ENCODE assay signal across 23 mouse cellular contexts in the genomic region with DNA sequence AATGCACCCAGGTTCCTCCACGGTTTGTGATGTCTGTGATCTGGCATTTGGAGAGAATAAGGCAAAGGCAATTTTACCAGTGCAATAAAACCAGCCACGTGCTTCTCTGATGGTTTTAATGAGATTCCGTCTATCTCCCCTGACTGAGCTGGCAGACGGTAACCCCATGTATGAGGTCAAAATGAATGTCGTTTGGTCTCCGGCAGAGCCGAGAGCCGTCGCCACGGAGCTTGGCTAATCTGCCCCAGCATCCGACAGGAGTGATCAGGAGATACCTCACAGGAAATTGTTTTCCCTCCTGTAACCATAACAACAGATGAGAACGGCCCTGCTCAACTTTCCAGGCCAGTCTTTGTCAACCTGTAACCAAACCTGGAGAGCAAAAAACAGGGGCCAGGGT. TPM values are rescaled to one million over a fixed set of nuclear protein-coding genes. Genes with fewer than 3 reads are reported as not detected.
DNase-seq lines count a peak whose midpoint lies in the region; ATAC-seq and TF ChIP-seq lines count a peak whose summit lies in the region.
"Had no signal": no experiment of that assay in that cellular context is flagged by ENCODE, and none has a peak within 500 bp of the region (broad histone marks: within the 10 kb centered on the region; RNA-seq: fewer than 3 reads in every experiment).

No protein-coding gene starts in this region.

- H3K9ac ChIP-seq in forebrain, embryonic 15.5 days (replicated peaks), result no peak overlapping the region
- no peak overlapping the region for H3K9ac ChIP-seq in midbrain, embryonic 15.5 days
- H3K9ac ChIP-seq in hindbrain, postnatal 0 days (replicated peaks; ENCODE audit: low read length), result no peak overlapping the region
- H3K9ac ChIP-seq: embryonic facial prominence, embryonic 12.5 days; limb, embryonic 15.5 days had no signal

- H3K4me1 ChIP-seq in forebrain, embryonic 10.5 days, result peaks cover 72% of the 10 kb centered on the region
- peaks cover 52% of the 10 kb centered on the region for H3K4me1 ChIP-seq in forebrain, embryonic 15.5 days
- peaks cover 59% of the 10 kb centered on the region for H3K4me1 ChIP-seq in midbrain, embryonic 10.5 days
- H3K4me1 ChIP-seq in midbrain, embryonic 15.5 days, result peaks cover 30% of the 10 kb centered on the region
- H3K4me1 ChIP-seq in hindbrain, postnatal 0 days (ENCODE audit: insufficient read depth, low read length), result peaks cover 18% of the 10 kb centered on the region

- peaks cover 9% of the 10 kb centered on the region; the same call in 1 of the 2 replicates for H3K27me3 ChIP-seq in forebrain, embryonic 10.5 days (ENCODE audit: poor library complexity, severe bottlenecking)
- no peaks in the 10 kb centered on the region for H3K27me3 ChIP-seq in forebrain, embryonic 15.5 days
- peaks cover 12% of the 10 kb centered on the region; the same call in 1 of the 2 replicates for H3K27me3 ChIP-seq in midbrain, embryonic 10.5 days (ENCODE audit: low read depth, poor library complexity, severe bottlenecking)
- H3K27me3 ChIP-seq in midbrain, embryonic 15.5 days (replicated peaks), result no peaks in the 10 kb centered on the region
- no peaks in the 10 kb centered on the region for H3K27me3 ChIP-seq in hindbrain, postnatal 0 days (ENCODE audit: insufficient read depth, low read length)

- H3K4me2 ChIP-seq in forebrain, embryonic 15.5 days (replicated peaks), result no peak overlapping the region
- no peak overlapping the region for H3K4me2 ChIP-seq in midbrain, embryonic 15.5 days
- no peak overlapping the region for H3K4me2 ChIP-seq in hindbrain, postnatal 0 days (ENCODE audit: low read depth, low read length)
- H3K4me2 ChIP-seq: embryonic facial prominence, embryonic 12.5 days; limb, embryonic 15.5 days had no signal

- WGBS in forebrain, embryonic 10.5 days, result 55% methylated on average over 12 of the region's 12 CpGs
- WGBS in forebrain, embryonic 15.5 days, result 29% methylated on average over 12 of the region's 12 CpGs
- WGBS in midbrain, embryonic 10.5 days, result 30% methylated on average over 12 of the region's 12 CpGs
- WGBS in midbrain, embryonic 15.5 days, result 9% methylated on average over 12 of the region's 12 CpGs
- WGBS in hindbrain, postnatal 0 days, result 14% methylated on average over 12 of the region's 12 CpGs

- H3K9me3 ChIP-seq in forebrain, embryonic 10.5 days, result no peaks in the 10 kb centered on the region
- no peaks in the 10 kb centered on the region for H3K9me3 ChIP-seq in forebrain, embryonic 15.5 days
- no peaks in the 10 kb centered on the region for H3K9me3 ChIP-seq in midbrain, embryonic 10.5 days (replicated peaks)
- H3K9me3 ChIP-seq in midbrain, embryonic 15.5 days, result no peaks in the 10 kb centered on the region
- no peaks in the 10 kb centered on the region for H3K9me3 ChIP-seq in hindbrain, postnatal 0 days (ENCODE audit: low read length)
- H3K9me3 ChIP-seq: embryonic facial prominence, embryonic 12.5 days; heart, embryonic 10.5 days; limb, embryonic 15.5 days had no signal

- peak overlapping the region; percentile 17 for H3K27ac ChIP-seq in forebrain, embryonic 10.5 days
- no peak overlapping the region for H3K27ac ChIP-seq in forebrain, embryonic 15.5 days (replicated peaks)
- H3K27ac ChIP-seq in midbrain, embryonic 10.5 days (replicated peaks), result peak overlapping the region; percentile 43
- H3K27ac ChIP-seq in midbrain, embryonic 15.5 days, result no peak overlapping the region; the same call in 1 of the 2 replicates
- no peak overlapping the region for H3K27ac ChIP-seq in hindbrain, postnatal 0 days
- H3K27ac ChIP-seq: embryonic facial prominence, embryonic 12.5 days; heart, embryonic 10.5 days; kidney, postnatal 0 days; limb, embryonic 15.5 days had no signal

- H3K36me3 ChIP-seq in forebrain, embryonic 10.5 days (replicated peaks), result no peaks in the 10 kb centered on the region
- H3K36me3 ChIP-seq in forebrain, embryonic 15.5 days, result no peaks in the 10 kb centered on the region
- H3K36me3 ChIP-seq in midbrain, embryonic 10.5 days, result no peaks in the 10 kb centered on the region
- no peaks in the 10 kb centered on the region for H3K36me3 ChIP-seq in midbrain, embryonic 15.5 days (replicated peaks)
- no peaks in the 10 kb centered on the region for H3K36me3 ChIP-seq in hindbrain, postnatal 0 days (ENCODE audit: insufficient read depth, low read length)
- H3K36me3 ChIP-seq: embryonic facial prominence, embryonic 12.5 days; heart, embryonic 10.5 days; limb, embryonic 15.5 days had no signal

- H3K4me3 ChIP-seq in forebrain, embryonic 10.5 days, result no peak overlapping the region
- no peak overlapping the region for H3K4me3 ChIP-seq in forebrain, embryonic 15.5 days
- H3K4me3 ChIP-seq in midbrain, embryonic 10.5 days, result no peak overlapping the region
- no peak overlapping the region for H3K4me3 ChIP-seq in midbrain, embryonic 15.5 days
- no peak overlapping the region for H3K4me3 ChIP-seq in hindbrain, postnatal 0 days (ENCODE audit: low read length)
- H3K4me3 ChIP-seq: embryonic facial prominence, embryonic 12.5 days; erythroblast, embryonic 14.5 days; heart, embryonic 10.5 days; limb, embryonic 15.5 days had no signal

- DNase-seq in forebrain, embryonic 10.5 days (ENCODE audit: extremely low spot score, low spot score), result no peak
- peak; percentile 44 for DNase-seq in midbrain, embryonic 10.5 days (ENCODE audit: low spot score)
- peak; percentile 49 for DNase-seq in hindbrain, postnatal 0 days (ENCODE audit: low spot score)
- DNase-seq in retina, embryonic 14.5 days (ENCODE audit: low spot score), result peak; percentile 28
- DNase-seq in heart, adult 8-10 months (ENCODE audit: low spot score), result no peak
- DNase-seq in urinary bladder, postnatal 4 days (ENCODE audit: low spot score in 2 of 2), result no peak
- DNase-seq: adrenal gland, postnatal 10 days; heart, postnatal 10 days; kidney, adult 18-20 months; right cerebral cortex, postnatal 25 days; thymus, postnatal 4 days had no signal

- no peak for TF ChIP-seq CTCF in hindbrain, postnatal 0 days (IDR thresholded peaks at IDR 0.05; ENCODE audit: low read depth)

- no peak for ATAC-seq in forebrain, embryonic 15.5 days (replicated peaks)
- ATAC-seq in midbrain, embryonic 15.5 days (replicated peaks), result no peak
- ATAC-seq in hindbrain, postnatal 0 days, result no peak
- ATAC-seq: activated CD4-positive, CD25-positive, alpha-beta regulatory T cell, adult 4 months; CD4-positive, CD25-positive, alpha-beta regulatory T cell, adult 4 months; lung, postnatal 0 days had no signal

RNA-seq across cellular contexts. Expression of gene A530016L24Rik, which starts 55.9 kb away (rescaled TPM):
- polyA plus RNA-seq in forebrain, embryonic 10.5 days (2016; fragmentation: Nextera tagmentation; extraction: Ambion mirVana), result not detected in 2 replicates
- 0.14 and 0.22 TPM in 2 replicates for polyA plus RNA-seq in forebrain, embryonic 15.5 days (2015; fragmentation: Nextera tagmentation; extraction: Ambion mirVana)
- not detected in 2 replicates for polyA plus RNA-seq in midbrain, embryonic 10.5 days (2016; fragmentation: Nextera tagmentation; extraction: Ambion mirVana)
- polyA plus RNA-seq in midbrain, embryonic 15.5 days (2015; fragmentation: Nextera tagmentation; extraction: Ambion mirVana), result 0.22 and 0.24 TPM in 2 replicates
- not detected in 2 replicates for total RNA-seq in hindbrain, postnatal 0 days (2014; rRNA removed)
- polyA plus RNA-seq in hindbrain, postnatal 0 days (2015; fragmentation: Nextera tagmentation; extraction: Ambion mirVana), result 0.11 TPM in 1 of 2 replicates, not detected in the other
- total RNA-seq in heart, adult 8-10 months (2022), result 10 to 100 TPM; 31.2 to 50.5 (median 38.0) TPM
- total RNA-seq: ES-E14; megakaryocyte progenitor cell, adult 5-6 weeks had no signal
- polyA plus RNA-seq: activated CD4-positive, CD25-positive, alpha-beta regulatory T cell, adult 4 months; CD4-positive, CD25-positive, alpha-beta regulatory T cell, adult 4 months; embryonic facial prominence, embryonic 12.5 days had no signal

Comparison
In these comparisons a context has a peak if more than half of its experiments do, and no peak if none do; other contexts are left out.
1. H3K27ac ChIP-seq: peak in forebrain, embryonic 10.5 days (single experiment) and midbrain, embryonic 10.5 days (single experiment); none in forebrain, embryonic 15.5 days (single experiment), midbrain, embryonic 15.5 days (single experiment) and hindbrain, postnatal 0 days (single experiment).
2. DNase-seq: peak in midbrain, embryonic 10.5 days (single experiment), hindbrain, postnatal 0 days (single experiment) and retina, embryonic 14.5 days (single experiment); none in forebrain, embryonic 10.5 days (single experiment), heart, adult 8-10 months (single experiment) and urinary bladder, postnatal 4 days (0 of 2).